In the genomic region with DNA sequence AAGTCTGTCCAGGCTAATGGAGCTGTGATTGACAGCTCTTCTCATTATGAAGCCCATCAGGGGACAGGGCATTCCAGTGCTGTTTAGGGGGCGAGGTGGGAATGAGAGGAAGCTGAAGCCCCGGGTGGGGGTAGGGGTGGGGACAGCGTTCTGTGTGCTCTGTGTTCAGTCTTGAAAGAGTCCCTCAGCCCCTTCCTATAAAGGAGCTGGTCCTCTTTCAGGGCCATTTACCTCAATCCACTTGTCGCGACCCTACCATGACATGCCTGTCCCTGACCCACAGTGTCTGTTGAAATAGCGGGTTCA, we compare ENCODE assay signal across 23 mouse cellular contexts.
A peak's percentile ranks its signal among the peaks of the same experiment; 100 is the strongest.
DNase-seq lines count a peak whose midpoint lies in the region; ATAC-seq and TF ChIP-seq lines count a peak whose summit lies in the region.
"Had no signal": no experiment of that assay in that cellular context is flagged by ENCODE, and none has a peak within 500 bp of the region (broad histone marks: within the 10 kb centered on the region; RNA-seq: fewer than 3 reads in every experiment).

No protein-coding gene starts in this region.

- peak overlapping the region; percentile 42; the same call in 1 of the 2 replicates for H3K27ac ChIP-seq in forebrain, embryonic 12.5 days
- no peak overlapping the region for H3K27ac ChIP-seq in forebrain, embryonic 11.5 days (ENCODE audit: low read depth, low read length)
- H3K27ac ChIP-seq in hindbrain, embryonic 11.5 days (ENCODE audit: low read depth, low read length), result no peak overlapping the region
- no peak overlapping the region for H3K27ac ChIP-seq in hindbrain, postnatal 0 days
- H3K27ac ChIP-seq in neural tube, embryonic 13.5 days (replicated peaks), result peak overlapping the region; percentile 30; the same call in 1 of the 2 replicates
- H3K27ac ChIP-seq in neural tube, embryonic 15.5 days (replicated peaks), result no peak overlapping the region
- H3K27ac ChIP-seq: embryonic facial prominence, embryonic 10.5 days; kidney, postnatal 0 days; liver, embryonic 13.5 days; stomach, postnatal 0 days had no signal

- no peak for DNase-seq in forebrain, embryonic 11.5 days (ENCODE audit: low spot score)
- no peak for DNase-seq in hindbrain, embryonic 11.5 days (ENCODE audit: low spot score)
- no peak for DNase-seq in hindbrain, postnatal 0 days (ENCODE audit: low spot score)
- DNase-seq in spleen, postnatal 36 days (ENCODE audit: low spot score in 2 of 2), result no peak
- DNase-seq: adrenal gland, adult 2 months; cerebellum, adult 11 months; cerebellum, adult 9-11 months; gastrocnemius, postnatal 25 days; kidney, adult 2 months; liver, embryonic 13.5 days; lung, adult 2 months; lung, postnatal 14 days; thymus, adult 2 months; thymus, postnatal 4 days had no signal

- H3K4me1 ChIP-seq in forebrain, embryonic 12.5 days, result peaks cover 24% of the 10 kb centered on the region
- H3K4me1 ChIP-seq in forebrain, embryonic 11.5 days (replicated peaks; ENCODE audit: control insufficient read depth, insufficient read depth, low read length), result peaks cover 11% of the 10 kb centered on the region
- H3K4me1 ChIP-seq in hindbrain, embryonic 11.5 days (replicated peaks; ENCODE audit: control insufficient read depth, insufficient read depth, low read length), result peaks cover 11% of the 10 kb centered on the region
- no peaks in the 10 kb centered on the region for H3K4me1 ChIP-seq in hindbrain, postnatal 0 days (ENCODE audit: insufficient read depth, low read length)
- H3K4me1 ChIP-seq in neural tube, embryonic 13.5 days (replicated peaks), result peaks cover 47% of the 10 kb centered on the region
- peaks cover 42% of the 10 kb centered on the region for H3K4me1 ChIP-seq in neural tube, embryonic 15.5 days
- H3K4me1 ChIP-seq: liver, embryonic 13.5 days had no signal

- no peak overlapping the region for H3K4me2 ChIP-seq in forebrain, embryonic 12.5 days
- H3K4me2 ChIP-seq in forebrain, embryonic 11.5 days (ENCODE audit: low read depth, low read length, severe bottlenecking), result no peak overlapping the region
- no peak overlapping the region for H3K4me2 ChIP-seq in hindbrain, embryonic 11.5 days (replicated peaks; ENCODE audit: low read depth, low read length)
- H3K4me2 ChIP-seq in hindbrain, postnatal 0 days (ENCODE audit: low read depth, low read length), result no peak overlapping the region
- H3K4me2 ChIP-seq in neural tube, embryonic 13.5 days, result no peak overlapping the region
- H3K4me2 ChIP-seq in neural tube, embryonic 15.5 days, result no peak overlapping the region
- H3K4me2 ChIP-seq: liver, embryonic 13.5 days had no signal

- no peak overlapping the region for H3K4me3 ChIP-seq in forebrain, embryonic 12.5 days (replicated peaks)
- no peak overlapping the region for H3K4me3 ChIP-seq in forebrain, embryonic 11.5 days (ENCODE audit: low read depth, low read length)
- no peak overlapping the region for H3K4me3 ChIP-seq in hindbrain, embryonic 11.5 days (ENCODE audit: low read depth, low read length)
- no peak overlapping the region for H3K4me3 ChIP-seq in hindbrain, postnatal 0 days (ENCODE audit: low read length)
- H3K4me3 ChIP-seq in neural tube, embryonic 13.5 days, result no peak overlapping the region
- no peak overlapping the region for H3K4me3 ChIP-seq in neural tube, embryonic 15.5 days (replicated peaks)
- H3K4me3 ChIP-seq: embryonic facial prominence, embryonic 10.5 days; liver, embryonic 13.5 days had no signal

- H3K27me3 ChIP-seq in forebrain, embryonic 12.5 days, result peaks cover 58% of the 10 kb centered on the region
- peaks cover 3% of the 10 kb centered on the region; the same call in 1 of the 2 replicates for H3K27me3 ChIP-seq in forebrain, embryonic 11.5 days (ENCODE audit: control insufficient read depth, insufficient read depth, low read length)
- no peaks in the 10 kb centered on the region for H3K27me3 ChIP-seq in hindbrain, embryonic 11.5 days (ENCODE audit: control insufficient read depth, insufficient read depth, low read length)
- H3K27me3 ChIP-seq in hindbrain, postnatal 0 days (ENCODE audit: insufficient read depth, low read length), result no peaks in the 10 kb centered on the region
- H3K27me3 ChIP-seq in neural tube, embryonic 13.5 days, result no peaks in the 10 kb centered on the region
- H3K27me3 ChIP-seq in neural tube, embryonic 15.5 days (replicated peaks), result no peaks in the 10 kb centered on the region; the same call in 1 of the 2 replicates
- H3K27me3 ChIP-seq: liver, embryonic 13.5 days; Patski had no signal

- no peaks in the 10 kb centered on the region for H3K36me3 ChIP-seq in forebrain, embryonic 12.5 days (replicated peaks)
- H3K36me3 ChIP-seq in forebrain, embryonic 11.5 days (ENCODE audit: control insufficient read depth, insufficient read depth, low read length), result no peaks in the 10 kb centered on the region
- H3K36me3 ChIP-seq in hindbrain, embryonic 11.5 days (ENCODE audit: control insufficient read depth, insufficient read depth, low read length), result no peaks in the 10 kb centered on the region
- no peaks in the 10 kb centered on the region for H3K36me3 ChIP-seq in hindbrain, postnatal 0 days (ENCODE audit: insufficient read depth, low read length)
- no peaks in the 10 kb centered on the region for H3K36me3 ChIP-seq in neural tube, embryonic 13.5 days
- H3K36me3 ChIP-seq in neural tube, embryonic 15.5 days, result no peaks in the 10 kb centered on the region
- H3K36me3 ChIP-seq: embryonic facial prominence, embryonic 10.5 days; G1E; liver, embryonic 13.5 days had no signal

- no peak overlapping the region for H3K9ac ChIP-seq in forebrain, embryonic 12.5 days
- H3K9ac ChIP-seq in forebrain, embryonic 11.5 days (ENCODE audit: low read length), result no peak overlapping the region
- H3K9ac ChIP-seq in hindbrain, embryonic 11.5 days (ENCODE audit: low read depth, low read length), result no peak overlapping the region
- no peak overlapping the region for H3K9ac ChIP-seq in hindbrain, postnatal 0 days (replicated peaks; ENCODE audit: low read length)
- no peak overlapping the region for H3K9ac ChIP-seq in neural tube, embryonic 13.5 days
- H3K9ac ChIP-seq in neural tube, embryonic 15.5 days (replicated peaks), result no peak overlapping the region
- H3K9ac ChIP-seq: liver, embryonic 13.5 days had no signal

- WGBS in forebrain, embryonic 12.5 days, result 19% methylated on average over 6 of the region's 6 CpGs
- 29% methylated on average over 6 of the region's 6 CpGs for WGBS in forebrain, embryonic 11.5 days
- WGBS in hindbrain, embryonic 11.5 days, result 30% methylated on average over 6 of the region's 6 CpGs
- WGBS in hindbrain, postnatal 0 days, result 37% methylated on average over 6 of the region's 6 CpGs
- WGBS in neural tube, embryonic 13.5 days, result 19% methylated on average over 6 of the region's 6 CpGs
- WGBS in neural tube, embryonic 15.5 days, result 24% methylated on average over 6 of the region's 6 CpGs

- peak; percentile 58; the same call in 1 of the 2 replicates for ATAC-seq in forebrain, embryonic 12.5 days (ENCODE audit: low FRiP score)
- ATAC-seq in forebrain, embryonic 11.5 days (replicated peaks; ENCODE audit: low FRiP score), result no peak
- ATAC-seq in hindbrain, embryonic 11.5 days (ENCODE audit: low FRiP score), result 0 out of 2 replicates have a peak, but pooled peaks have one; percentile 43
- ATAC-seq in hindbrain, postnatal 0 days, result no peak
- no peak for ATAC-seq in neural tube, embryonic 13.5 days (ENCODE audit: low read depth)
- ATAC-seq in neural tube, embryonic 15.5 days (ENCODE audit: low FRiP score), result no peak
- ATAC-seq: forebrain, embryonic 16.5 days; Patski had no signal

- no peak for TF ChIP-seq CTCF in hindbrain, postnatal 0 days (IDR thresholded peaks at IDR 0.05; ENCODE audit: low read depth)

- no peaks in the 10 kb centered on the region for H3K9me3 ChIP-seq in forebrain, embryonic 12.5 days
- H3K9me3 ChIP-seq in forebrain, embryonic 11.5 days (ENCODE audit: control insufficient read depth, low read length), result no peaks in the 10 kb centered on the region
- H3K9me3 ChIP-seq in hindbrain, embryonic 11.5 days (ENCODE audit: control insufficient read depth, low read length), result no peaks in the 10 kb centered on the region
- H3K9me3 ChIP-seq in hindbrain, postnatal 0 days (ENCODE audit: low read length), result no peaks in the 10 kb centered on the region
- no peaks in the 10 kb centered on the region for H3K9me3 ChIP-seq in neural tube, embryonic 13.5 days
- no peaks in the 10 kb centered on the region for H3K9me3 ChIP-seq in neural tube, embryonic 15.5 days (replicated peaks)
- H3K9me3 ChIP-seq: embryonic facial prominence, embryonic 10.5 days; liver, embryonic 13.5 days had no signal

Comparison
In these comparisons a context has a peak if more than half of its experiments do, and no peak if none do; other contexts are left out.
1. ATAC-seq: peak in forebrain, embryonic 12.5 days (single experiment) and hindbrain, embryonic 11.5 days (single experiment); none in forebrain, embryonic 11.5 days (single experiment), hindbrain, postnatal 0 days (single experiment), neural tube, embryonic 13.5 days (single experiment) and neural tube, embryonic 15.5 days (single experiment).
2. H3K27ac ChIP-seq: peak in forebrain, embryonic 12.5 days (single experiment) and neural tube, embryonic 13.5 days (single experiment); none in forebrain, embryonic 11.5 days (single experiment), hindbrain, embryonic 11.5 days (single experiment), hindbrain, postnatal 0 days (single experiment) and neural tube, embryonic 15.5 days (single experiment).